Mouse (Mus musculus) skeletal muscle tissue, adult 2 months (tissue): ENCODE results near the gene Pde1b.

Experiments used
- DNase-seq: peaks from one replicate; pipeline ENCODE4 v3.0.0-alpha.2; 2012; ENCODE audit warnings: low read depth, low spot score

Gene Pde1b

GRCm38 (mm10) chr15:103551053-103551452 is 48.2 kb downstream of the Pde1b start:
- DNase-seq, result no peak

GRCm38 (mm10) chr15:103552096-103552690 is 49.4 kb downstream of the Pde1b start:
- DNase-seq, result peak; percentile 28

DNA sequence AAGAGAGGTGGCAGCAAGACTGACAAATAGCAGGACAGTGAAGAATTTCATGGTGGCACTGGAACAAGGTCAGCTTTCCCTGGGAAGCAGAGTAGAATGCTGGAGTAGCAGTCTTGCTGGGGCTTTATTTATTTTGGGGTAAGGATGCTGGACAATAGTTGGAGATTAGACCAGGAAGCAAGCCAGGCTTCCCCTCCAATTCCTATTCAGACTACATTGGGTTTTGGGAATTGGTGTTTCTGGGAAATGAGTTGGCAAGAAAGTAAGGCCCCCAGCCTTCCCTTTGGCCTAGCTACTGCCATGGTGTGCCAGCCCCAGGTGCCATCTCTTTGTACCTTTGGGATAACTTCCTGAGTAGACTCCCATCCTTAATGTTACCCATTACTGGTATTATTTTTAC is 62.1 kb downstream of the Pde1b start, which contains the start of gene Glycam1:
Glycam1 (minus strand) TSS at position 101 of the 400 bp plus-strand sequence.
- DNase-seq, result no peak
